Mouse (Mus musculus) urinary bladder, postnatal 14 days (tissue): ENCODE measurements around the gene Rtp3.
A peak's percentile ranks its signal among the peaks of the same experiment; 100 is the strongest.

ENCODE experiments used
- DNase-seq: peaks from one replicate; pipeline ENCODE4 v3.0.0; 2021; ENCODE audit warnings: low spot score

Rtp3 gene

GRCm38 (mm10) chr9:110990204-110990603, at the start of gene Rtp3:
Rtp3 (minus strand) TSS chr9:110990583.
- DNase-seq, result no peak

- DNase-seq, result no peak
Observed at GRCm38 (mm10) chr9:111039966-111040365, 49.6 kb upstream of the Rtp3 start.

GRCm38 (mm10) chr9:111033717-111034116, 43.3 kb upstream of the Rtp3 start:
- DNase-seq, result no peak

DNA sequence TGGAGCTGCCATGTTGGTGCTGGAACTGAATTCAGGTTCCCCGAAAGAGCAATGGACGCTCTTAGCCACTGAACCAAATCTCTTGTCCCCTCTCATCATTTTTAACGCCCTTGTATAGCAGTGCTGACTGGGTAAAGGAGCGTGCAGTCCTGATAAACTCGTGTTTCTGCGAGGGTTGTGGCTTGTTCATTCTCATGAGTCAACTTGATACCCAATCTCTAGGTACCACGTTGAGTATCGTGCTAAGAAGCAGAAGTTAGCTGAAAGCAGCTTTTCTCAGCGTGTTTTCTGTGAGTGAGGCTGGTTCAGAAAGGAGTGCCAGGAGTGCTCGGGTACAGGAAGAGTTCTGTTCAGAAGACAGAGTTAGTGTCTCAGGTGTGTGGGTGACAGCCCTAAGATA, 36.4 kb upstream of the Rtp3 start:
- no peak for DNase-seq

- no peak for DNase-seq
Observed at GRCm38 (mm10) chr9:111019022-111019421, 28.6 kb upstream of the Rtp3 start, which contains the start of gene Ltf. Ltf (plus strand) TSS chr9:111019271.

- no peak for DNase-seq
Observed at GRCm38 (mm10) chr9:111015658-111016057, 25.3 kb upstream of the Rtp3 start.

- DNase-seq, result no peak
Observed at GRCm38 (mm10) chr9:111012041-111012440, 21.7 kb upstream of the Rtp3 start.

GRCm38 (mm10) chr9:111011550-111011949, 21.2 kb upstream of the Rtp3 start:
- DNase-seq, result no peak

GRCm38 (mm10) chr9:111009763-111010162, 19.4 kb upstream of the Rtp3 start:
- no peak for DNase-seq

DNA sequence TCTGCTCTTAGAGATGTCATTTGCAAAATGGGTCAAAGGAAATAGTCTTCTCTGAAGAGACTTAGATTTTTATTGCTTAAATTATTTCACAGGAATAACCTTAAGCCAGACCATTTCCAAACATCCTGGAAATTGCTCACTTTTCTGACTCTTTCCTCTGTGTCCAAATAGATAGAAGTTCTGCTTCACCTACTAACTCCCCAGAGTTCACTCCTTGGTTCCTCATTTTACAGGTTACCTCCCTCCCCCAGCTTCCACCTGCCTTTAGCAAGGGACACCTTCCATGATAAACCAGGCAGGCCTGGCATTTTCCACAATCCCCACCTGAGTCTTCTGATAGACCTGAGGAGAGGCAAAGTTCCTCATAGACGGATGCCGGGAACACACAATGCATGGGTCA, 16.2 kb upstream of the Rtp3 start:
- no peak for DNase-seq

DNA sequence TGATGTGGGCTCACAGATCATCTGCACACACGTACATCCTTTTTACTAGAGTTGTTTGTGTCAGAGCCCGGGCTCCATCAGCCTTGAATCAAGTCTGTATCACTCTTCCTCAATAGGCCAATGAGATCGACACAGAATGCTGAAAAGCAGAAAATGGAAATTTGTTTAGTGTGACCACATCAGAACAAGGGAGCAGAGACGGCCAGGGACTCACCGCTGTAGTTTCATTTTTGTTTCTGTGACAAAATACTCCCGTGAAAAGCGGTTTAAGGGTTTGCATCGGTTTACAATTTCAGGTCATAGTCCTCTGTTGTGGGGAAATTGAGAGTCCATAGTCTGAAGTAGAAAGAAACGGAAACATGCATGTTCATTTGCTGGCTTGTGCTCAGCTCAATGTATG, 12.9 kb upstream of the Rtp3 start:
- DNase-seq, result no peak

DNA sequence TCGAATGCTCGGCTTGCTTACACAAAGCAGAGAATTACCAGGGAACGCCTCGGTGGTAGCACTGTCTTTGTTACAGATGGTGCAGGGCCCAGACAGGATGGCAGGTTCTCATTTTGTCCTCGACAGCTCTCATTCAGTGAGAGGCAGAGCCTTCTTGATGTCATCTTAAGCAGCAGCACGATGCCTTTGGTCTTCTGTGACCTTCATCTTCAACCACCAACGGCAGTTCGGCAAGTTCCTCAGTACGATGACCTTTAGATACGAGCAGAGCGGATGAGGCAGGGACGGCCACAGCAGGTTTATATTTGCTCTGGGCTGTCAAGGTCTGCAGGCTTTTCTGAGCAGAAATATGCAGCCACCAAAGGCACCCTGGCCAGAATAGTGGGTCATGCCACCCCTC, 11.2 kb upstream of the Rtp3 start:
- DNase-seq, result no peak

GRCm38 (mm10) chr9:110999856-111000255, 9.5 kb upstream of the Rtp3 start:
- DNase-seq, result no peak

- DNase-seq, result no peak
Observed at GRCm38 (mm10) chr9:110999056-110999455, 8.7 kb upstream of the Rtp3 start.

GRCm38 (mm10) chr9:110997245-110997644, 6.9 kb upstream of the Rtp3 start:
- DNase-seq, result peak; percentile 82

DNA sequence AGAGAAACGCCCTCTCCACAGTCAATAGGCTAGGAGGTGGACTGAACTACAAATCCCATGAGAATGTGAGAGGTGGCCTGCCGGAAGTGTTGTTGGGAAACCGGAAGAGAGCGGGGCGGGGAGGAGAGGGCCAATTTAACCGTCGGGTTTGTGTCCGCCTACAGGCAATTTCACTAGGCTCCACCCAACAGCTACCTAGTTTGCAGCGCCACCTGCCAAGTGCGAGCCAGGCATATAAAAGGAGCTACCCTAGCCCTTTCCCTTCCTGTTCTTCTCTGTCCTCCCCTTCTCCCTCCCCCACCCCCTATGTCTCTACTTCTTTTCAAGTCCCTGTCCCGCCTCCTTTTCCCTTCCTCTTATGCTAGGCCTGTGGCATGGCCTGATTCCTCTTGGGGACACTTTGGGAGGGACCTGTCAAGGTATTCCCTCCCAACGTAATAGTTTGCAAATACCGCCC, 4.4 kb upstream of the Rtp3 start:
- peak; percentile 80 for DNase-seq

- no peak for DNase-seq
Observed at GRCm38 (mm10) chr9:110993281-110993709, 2.9 kb upstream of the Rtp3 start.

DNA sequence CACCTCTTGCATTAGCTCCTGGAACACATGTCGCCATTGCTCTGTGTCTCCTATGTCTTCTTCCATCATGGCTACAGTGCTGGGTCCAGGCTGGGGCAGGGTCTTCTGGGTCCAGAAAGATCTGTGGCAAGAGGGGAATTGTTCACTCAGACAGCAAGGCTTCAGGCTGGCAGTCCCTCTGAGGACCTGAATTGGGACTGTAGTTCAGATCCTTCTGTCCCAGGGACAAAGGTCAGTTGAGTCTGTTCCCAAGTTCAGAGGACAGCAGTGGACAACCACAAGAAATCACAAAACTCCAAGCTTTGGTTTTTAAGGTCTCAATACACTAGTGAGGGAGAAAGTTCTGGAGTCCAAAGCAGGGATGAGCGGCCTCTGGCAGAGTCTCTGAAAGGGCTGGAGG, 840 bp downstream of the Rtp3 start:
- no peak for DNase-seq

GRCm38 (mm10) chr9:110989141-110989540, 1.2 kb downstream of the Rtp3 start:
- DNase-seq, result no peak

GRCm38 (mm10) chr9:110988078-110988477, 2.3 kb downstream of the Rtp3 start:
- DNase-seq, result no peak

GRCm38 (mm10) chr9:110987331-110987730, 3.1 kb downstream of the Rtp3 start:
- DNase-seq, result no peak

DNA sequence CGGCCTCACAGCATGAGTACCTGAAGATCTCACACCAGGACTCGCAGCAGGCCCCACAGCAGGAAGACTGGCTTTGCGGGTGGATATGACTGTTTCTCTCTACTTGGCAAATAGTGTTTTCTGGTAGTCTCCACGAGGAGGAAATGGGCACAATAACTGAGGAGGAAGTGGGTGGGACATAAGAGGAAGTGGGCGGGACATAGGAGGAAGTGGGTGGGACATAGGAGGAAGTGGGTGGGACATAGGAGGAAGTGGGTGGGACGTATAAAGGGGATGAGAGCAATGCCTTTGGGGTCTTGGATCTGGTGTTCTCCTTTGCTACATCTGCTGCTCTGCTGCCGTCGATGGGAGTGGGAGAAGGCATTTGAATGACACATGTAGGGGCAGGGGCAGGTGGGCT, 4.4 kb downstream of the Rtp3 start:
- no peak for DNase-seq

DNA sequence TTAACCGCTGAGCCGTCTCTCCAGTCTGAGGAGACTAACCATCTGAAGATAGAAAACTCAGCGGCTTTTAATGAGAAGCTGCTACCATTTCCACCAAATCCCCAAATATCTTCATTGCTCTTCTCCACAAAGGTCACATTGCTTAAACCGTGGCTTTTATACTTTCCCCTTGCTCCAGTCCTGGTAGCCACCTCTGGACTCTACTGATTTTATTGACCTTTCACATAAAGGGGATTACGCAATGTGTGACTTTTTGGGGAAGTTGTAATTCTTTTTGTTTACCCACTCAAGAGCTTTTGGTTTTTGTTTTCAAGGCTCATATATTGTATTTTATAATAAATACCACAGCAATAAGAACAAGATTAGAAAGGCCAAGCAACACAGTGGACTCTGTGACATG, 4.8 kb downstream of the Rtp3 start:
- DNase-seq, result no peak

GRCm38 (mm10) chr9:110984096-110984495, 6.3 kb downstream of the Rtp3 start:
- no peak for DNase-seq

DNA sequence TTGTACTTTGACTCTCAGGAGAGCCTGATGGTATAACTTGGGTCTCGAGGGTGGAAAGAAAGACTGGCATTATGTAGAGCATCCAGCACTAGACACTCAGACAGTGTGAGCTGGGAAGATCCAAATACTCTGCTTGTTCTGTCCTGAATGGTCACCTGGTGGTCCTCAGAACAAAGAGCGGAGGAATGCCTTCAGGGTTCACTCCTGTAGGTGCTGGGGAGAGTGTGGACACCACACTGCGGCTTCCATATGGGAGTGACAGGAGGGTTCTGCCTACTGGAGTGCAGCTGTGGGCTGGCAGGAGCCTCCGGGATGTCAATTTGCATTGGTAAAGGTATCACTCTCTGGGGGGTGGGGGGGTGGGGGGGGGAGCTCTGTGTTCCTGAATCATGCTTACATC, 8.0 kb downstream of the Rtp3 start:
- no peak for DNase-seq
